In the genomic region with DNA sequence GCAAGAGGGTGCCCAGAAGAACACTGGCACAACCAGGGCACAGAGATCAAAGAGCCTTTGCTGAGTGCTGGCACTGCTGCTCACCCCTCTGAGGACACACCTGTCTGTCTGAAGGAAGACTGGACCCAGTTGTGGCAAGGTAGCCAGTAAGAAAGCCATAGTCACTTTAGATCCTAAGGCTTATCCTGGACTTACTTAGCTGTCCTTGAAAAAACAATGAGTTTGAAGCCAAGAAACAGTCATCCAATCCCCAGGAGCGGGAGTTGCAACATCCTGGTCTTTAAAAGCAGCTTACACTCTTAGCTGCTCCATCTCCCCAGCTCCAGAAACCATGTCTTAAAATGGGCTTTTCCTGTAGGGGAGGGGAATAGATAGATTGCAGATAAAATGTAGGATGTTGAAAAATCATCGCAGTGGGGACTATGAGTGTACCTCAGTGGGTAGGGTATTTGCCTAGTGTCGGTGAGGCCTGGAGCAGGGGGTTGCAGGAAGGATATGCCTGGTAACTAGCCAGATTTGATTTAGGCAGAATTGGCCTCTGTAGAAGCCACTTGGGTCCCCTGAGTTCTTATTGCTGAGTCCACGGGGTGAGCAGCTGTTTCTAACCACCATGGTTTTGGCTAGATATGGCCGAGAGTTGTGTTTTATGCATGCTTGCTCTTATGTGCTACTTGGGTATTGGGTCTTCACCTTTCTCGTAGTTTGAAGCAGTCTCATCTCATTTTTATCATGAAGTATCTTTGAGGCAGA, we compare ENCODE assay signal across 25 mouse cellular contexts. TPM values are rescaled to one million over a fixed set of nuclear protein-coding genes. Genes with fewer than 3 reads are reported as not detected.
A peak's percentile ranks its signal among the peaks of the same experiment; 100 is the strongest.
DNase-seq lines count a peak whose midpoint lies in the region; TF ChIP-seq lines count a peak whose summit lies in the region.
"Had no signal": no experiment of that assay in that cellular context is flagged by ENCODE, and none has a peak within 500 bp of the region (broad histone marks: within the 10 kb centered on the region; RNA-seq: fewer than 3 reads in every experiment).

No protein-coding gene starts in this region.

- TF ChIP-seq POLR2A in lung, adult 2 months (IDR thresholded peaks at IDR 0.05; ENCODE audit: borderline replicate concordance, extremely low read depth, low read depth, low read length) = no peak

- TF ChIP-seq CTCF in lung, adult 2 months (IDR thresholded peaks at IDR 0.05; ENCODE audit: insufficient read depth, low read length) = no peak

- H3K4me1 ChIP-seq in lung, adult 2 months (ENCODE audit: control insufficient read depth, insufficient read depth, low read length) = 0 out of 2 replicates have a peak, but pooled peaks cover 7% of the 10 kb centered on the region
- peaks cover 12% of the 10 kb centered on the region; the same call in 1 of the 2 replicates for H3K4me1 ChIP-seq in brown adipose tissue, adult 24 weeks (ENCODE audit: control insufficient read depth, insufficient read depth, insufficient read length, low read length)
- H3K4me1 ChIP-seq: limb, embryonic 13.5 days; liver, embryonic 13.5 days; lung, embryonic 15.5 days; midbrain, embryonic 12.5 days; neural tube, embryonic 12.5 days had no signal

- H3K27ac ChIP-seq in brown adipose tissue, adult 24 weeks (replicated peaks; ENCODE audit: low read depth, low read length) = peak overlapping the region; percentile 36; the same call in 1 of the 2 replicates
- H3K27ac ChIP-seq: embryonic facial prominence, embryonic 13.5 days; hindbrain, embryonic 14.5 days; limb, embryonic 13.5 days; liver, embryonic 13.5 days; lung, embryonic 15.5 days; midbrain, embryonic 12.5 days; neural tube, embryonic 12.5 days had no signal

- peak; percentile 96 for DNase-seq in heart, adult 11 months
- no peak for DNase-seq in heart, postnatal 25 days (ENCODE audit: low spot score)
- peak; percentile 5 for DNase-seq in lung, postnatal 36 days
- DNase-seq in lung, adult 2 months = no peak
- no peak for DNase-seq in kidney, postnatal 25 days
- DNase-seq in left cerebral cortex, postnatal 36 days (ENCODE audit: low spot score in 2 of 2) = no peak
- DNase-seq: kidney, adult 9 months; layer of hippocampus, adult 9-11 months; liver, embryonic 13.5 days; right cerebral cortex, adult 18-20 months; thymus, adult 18-20 months; thymus, postnatal 4 days had no signal

- intact Hi-C loops in heart, postnatal 25 days (cut with DNase I) = loop anchor here (2.0 kb wide), 2 partner anchors 58 to 98 kb away; no protein-coding TSS in a partner anchor
- intact Hi-C loops in left cerebral cortex, postnatal 36 days (cut with DNase I) = loop anchor here (5.0 kb wide), 3 partner anchors 55 to 175 kb away; a partner anchor contains a TSS

- no peak overlapping the region for H3K4me3 ChIP-seq in lung, adult 2 months (replicated peaks; ENCODE audit: extremely low read depth, low read depth, low read length)
- no peak overlapping the region for H3K4me3 ChIP-seq in brown adipose tissue, adult 24 weeks (ENCODE audit: insufficient read depth, low read depth, low read length)
- H3K4me3 ChIP-seq: embryonic facial prominence, embryonic 13.5 days; limb, embryonic 13.5 days; liver, embryonic 13.5 days; lung, embryonic 15.5 days; midbrain, embryonic 12.5 days; neural tube, embryonic 12.5 days had no signal

- WGBS in lung, adult 2 months = 70% methylated on average over 6 of the region's 6 CpGs

RNA-seq across cellular contexts. Expression of a gene that starts 47.5 kb away (rescaled TPM):
- total RNA-seq in heart, postnatal 25 days (2021) = not detected
- polyA plus RNA-seq in lung, adult 2 months (2012; rRNA removed) = not detected in 2 replicates
- not detected in 2 replicates for polyA plus RNA-seq in brown adipose tissue, adult 24 weeks (2012; ENCODE audit: insufficient read depth, insufficient read length, missing spikeins)
- not detected for total RNA-seq in left cerebral cortex, postnatal 36 days (2021)
- total RNA-seq: forebrain, postnatal 0 days; megakaryocyte progenitor cell, adult 5-6 weeks had no signal
- polyA plus RNA-seq: embryonic facial prominence, embryonic 13.5 days; forebrain, postnatal 0 days; heart, postnatal 0 days; hindbrain, embryonic 14.5 days; intestine, embryonic 14.5 days; limb, embryonic 13.5 days; liver, embryonic 13.5 days; lung, embryonic 15.5 days; midbrain, embryonic 12.5 days; neural tube, embryonic 12.5 days; Patski; stomach, embryonic 14.5 days had no signal

Comparison
In these comparisons a context has a peak if more than half of its experiments do, and no peak if none do; other contexts are left out.
1. DNase-seq: peak in heart, adult 11 months (single experiment) and lung, postnatal 36 days (single experiment); none in heart, postnatal 25 days (single experiment), lung, adult 2 months (single experiment), kidney, postnatal 25 days (0 of 2) and left cerebral cortex, postnatal 36 days (0 of 2).